Mouse (Mus musculus): Measurements from ENCODE around the gene Rasgrf1. TPM values are rescaled to one million over a fixed set of nuclear protein-coding genes. Genes with fewer than 3 reads are reported as not detected.

Rasgrf1 gene
- polyA plus RNA-seq, 1 experiment, result not detected

- WGBS, result 87% methylated on average over 7 of the region's 7 CpGs
- H3K27ac ChIP-seq (ENCODE audit: insufficient read depth, low read depth, low read length), result no peak overlapping the region
- H3K4me3 ChIP-seq (ENCODE audit: insufficient read depth, low read depth, low read length), result no peak overlapping the region
- TF ChIP-seq CTCF (IDR thresholded peaks at IDR 0.05; ENCODE audit: insufficient read depth, low read depth, low read length) (no peak), POLR2A (IDR thresholded peaks at IDR 0.05; ENCODE audit: insufficient read depth, low read depth, low read length) (no peak)
- H3K4me1 ChIP-seq (ENCODE audit: control insufficient read depth, insufficient read depth, low read length), result no peaks in the 10 kb centered on the region
These were observed 159.8 kb downstream of the Rasgrf1 start for GRCm38 (mm10) chr9:90069485-90069884.

GRCm38 (mm10) chr9:90070174-90070573, 160.5 kb downstream of the Rasgrf1 start:
- Histone ChIP-seq H3K4me1 (ENCODE audit: control insufficient read depth, insufficient read depth, low read length) (no peaks in the 10 kb centered on the region), H3K4me3 (ENCODE audit: insufficient read depth, low read depth, low read length) (no peak overlapping the region), H3K27ac (ENCODE audit: insufficient read depth, low read depth, low read length) (no peak overlapping the region)
- 67% methylated on average over 7 of the region's 7 CpGs for WGBS
- TF ChIP-seq CTCF (IDR thresholded peaks at IDR 0.05; ENCODE audit: insufficient read depth, low read depth, low read length), result no peak
- no peak for TF ChIP-seq POLR2A (IDR thresholded peaks at IDR 0.05; ENCODE audit: insufficient read depth, low read depth, low read length)

- 83% methylated on average over 4 of the region's 4 CpGs for WGBS
- no peak overlapping the region for H3K4me3 ChIP-seq (ENCODE audit: insufficient read depth, low read depth, low read length)
- no peak for TF ChIP-seq CTCF (IDR thresholded peaks at IDR 0.05; ENCODE audit: insufficient read depth, low read depth, low read length)
- no peak for TF ChIP-seq POLR2A (IDR thresholded peaks at IDR 0.05; ENCODE audit: insufficient read depth, low read depth, low read length)
- H3K27ac ChIP-seq (ENCODE audit: insufficient read depth, low read depth, low read length), result no peak overlapping the region
- no peaks in the 10 kb centered on the region for H3K4me1 ChIP-seq (ENCODE audit: control insufficient read depth, insufficient read depth, low read length)
These were observed 165.6 kb downstream of the Rasgrf1 start for GRCm38 (mm10) chr9:90075336-90075735.

- 92% methylated on average over 5 of the region's 5 CpGs for WGBS
- H3K4me1 ChIP-seq (ENCODE audit: control insufficient read depth, insufficient read depth, low read length), result no peaks in the 10 kb centered on the region
- no peak overlapping the region for H3K4me3 ChIP-seq (ENCODE audit: insufficient read depth, low read depth, low read length)
- TF ChIP-seq CTCF (IDR thresholded peaks at IDR 0.05; ENCODE audit: insufficient read depth, low read depth, low read length) (no peak), POLR2A (IDR thresholded peaks at IDR 0.05; ENCODE audit: insufficient read depth, low read depth, low read length) (no peak)
- no peak overlapping the region for H3K27ac ChIP-seq (ENCODE audit: insufficient read depth, low read depth, low read length)
These were observed 166.4 kb downstream of the Rasgrf1 start for GRCm38 (mm10) chr9:90076131-90076530.

Other genes starting within 250 kb of the Rasgrf1 start
- gene Tmed3, start 204.8 kb upstream of the Rasgrf1 start, polyA plus RNA-seq (2012; ENCODE audit: insufficient read depth, insufficient read length, low replicate concordance, missing spikeins), result not detected in 2 replicates
- not detected in 2 replicates for gene Ankrd34c, start 171.4 kb upstream of the Rasgrf1 start, polyA plus RNA-seq (2012; ENCODE audit: insufficient read depth, insufficient read length, low replicate concordance, missing spikeins)
- gene Ctsh, start 144.2 kb downstream of the Rasgrf1 start, polyA plus RNA-seq (2012; ENCODE audit: insufficient read depth, insufficient read length, low replicate concordance, missing spikeins), result not detected in 2 replicates
- 261 and 289 TPM in 2 replicates for gene Morf4l1, start 204.9 kb downstream of the Rasgrf1 start, polyA plus RNA-seq (2012; ENCODE audit: insufficient read depth, insufficient read length, low replicate concordance, missing spikeins)

Data from olfactory bulb, adult 2 months (tissue).